29 mouse cellular contexts compared by ENCODE assay signal in genomic region chr15:30276691-30277090, GRCm38 (mm10).
DNase-seq lines count a peak whose midpoint lies in the region; ATAC-seq and TF ChIP-seq lines count a peak whose summit lies in the region.
"Had no signal": no experiment of that assay in that cellular context is flagged by ENCODE, and none has a peak within 500 bp of the region (broad histone marks: within the 10 kb centered on the region; RNA-seq: fewer than 3 reads in every experiment).

No protein-coding gene starts in this region.

- no peak overlapping the region for H3K27ac ChIP-seq in forebrain, postnatal 0 days (ENCODE audit: low read depth, low read length)
- H3K27ac ChIP-seq in forebrain, embryonic 14.5 days (ENCODE audit: low read depth, low read length): no peak overlapping the region
- H3K27ac ChIP-seq: forebrain, embryonic 15.5 days; hindbrain, embryonic 12.5 days; hindbrain, postnatal 0 days; liver, embryonic 14.5 days; midbrain, embryonic 12.5 days; neural tube, embryonic 12.5 days had no signal

- H3K4me3 ChIP-seq in forebrain, postnatal 0 days (ENCODE audit: low read depth, low read length): no peak overlapping the region
- H3K4me3 ChIP-seq in forebrain, embryonic 14.5 days (ENCODE audit: low read depth, low read length): no peak overlapping the region
- H3K4me3 ChIP-seq: forebrain, embryonic 15.5 days; hindbrain, embryonic 12.5 days; megakaryocyte, embryonic 14.5 days; midbrain, embryonic 12.5 days; myocyte; neural tube, embryonic 12.5 days had no signal

- CTCF ChIA-PET in Patski (lab: Charles Lee): interaction anchor here (0.9 kb wide), 1 partner anchor 72 kb away, joined by 3 read pairs; no protein-coding TSS in a partner anchor

- H3K4me2 ChIP-seq in forebrain, postnatal 0 days (ENCODE audit: low read depth): no peak overlapping the region
- H3K4me2 ChIP-seq in forebrain, embryonic 14.5 days (ENCODE audit: low read length): no peak overlapping the region
- H3K4me2 ChIP-seq: forebrain, embryonic 15.5 days; heart, embryonic 11.5 days; hindbrain, embryonic 12.5 days; midbrain, embryonic 12.5 days; neural tube, embryonic 12.5 days had no signal

- ATAC-seq in forebrain, postnatal 0 days: 0 out of 2 replicates have a peak, but pooled peaks have one; percentile 17
- ATAC-seq in forebrain, embryonic 14.5 days: no peak
- peak; percentile 62 for ATAC-seq in Patski
- ATAC-seq: forebrain, embryonic 15.5 days; hindbrain, postnatal 0 days; intestine, embryonic 16.5 days had no signal

- no peak for DNase-seq in forebrain, postnatal 0 days
- DNase-seq in forebrain, embryonic 14.5 days (ENCODE audit: low spot score): no peak
- peak; percentile 44 for DNase-seq in right cerebral cortex, adult 18-20 months
- DNase-seq in right cerebral cortex, postnatal 36 days (ENCODE audit: low spot score in 2 of 2): no peak
- DNase-seq in Patski (ENCODE audit: low read depth, low spot score): peak; percentile 65
- no peak for DNase-seq in yolk sac, embryonic 10.5 days (ENCODE audit: low spot score)
- DNase-seq in spleen, adult 12 weeks (ENCODE audit: low spot score): no peak
- DNase-seq: adrenal gland, postnatal 14 days; cerebellum, adult 18-20 months; cerebellum, postnatal 14 days; gastrocnemius, postnatal 25 days; heart, adult 18-20 months; heart, postnatal 36 days; kidney, adult 8-10 months; kidney, postnatal 10 days; liver; lung, adult 2 months; lung, postnatal 4 days; thymus, postnatal 14 days had no signal

- H3K9me3 ChIP-seq in forebrain, postnatal 0 days (ENCODE audit: low read length): no peaks in the 10 kb centered on the region
- no peaks in the 10 kb centered on the region for H3K9me3 ChIP-seq in forebrain, embryonic 14.5 days (replicated peaks; ENCODE audit: control insufficient read depth, low read length)
- H3K9me3 ChIP-seq: forebrain, embryonic 15.5 days; hindbrain, embryonic 12.5 days; midbrain, embryonic 12.5 days; neural tube, embryonic 12.5 days had no signal

- in situ Hi-C loops in Patski (cut with MboI; ENCODE audit: low pct_unique_long_range_greater_than_20kb): loop anchor here (25.0 kb wide), 1 partner anchor 986 kb away; no protein-coding TSS in a partner anchor

- no peaks in the 10 kb centered on the region for H3K27me3 ChIP-seq in forebrain, postnatal 0 days (ENCODE audit: insufficient read depth, low read length)
- no peaks in the 10 kb centered on the region for H3K27me3 ChIP-seq in forebrain, embryonic 14.5 days (replicated peaks; ENCODE audit: control insufficient read depth, insufficient read depth, low read length)
- no peaks in the 10 kb centered on the region for H3K27me3 ChIP-seq in Patski
- H3K27me3 ChIP-seq: forebrain, embryonic 15.5 days; hindbrain, embryonic 12.5 days; megakaryocyte, embryonic 14.5 days; midbrain, embryonic 12.5 days; neural tube, embryonic 12.5 days had no signal

- H3K9ac ChIP-seq in forebrain, postnatal 0 days: no peak overlapping the region
- no peak overlapping the region for H3K9ac ChIP-seq in forebrain, embryonic 14.5 days (ENCODE audit: low read length)
- H3K9ac ChIP-seq: forebrain, embryonic 15.5 days; hindbrain, embryonic 12.5 days; liver, embryonic 14.5 days; midbrain, embryonic 12.5 days; neural tube, embryonic 12.5 days had no signal

- H3K4me1 ChIP-seq in forebrain, postnatal 0 days (ENCODE audit: insufficient read depth): peaks cover 6% of the 10 kb centered on the region; the same call in 1 of the 2 replicates
- H3K4me1 ChIP-seq in forebrain, embryonic 14.5 days (ENCODE audit: control insufficient read depth, insufficient read depth, low read length): peaks cover 13% of the 10 kb centered on the region
- H3K4me1 ChIP-seq: hindbrain, embryonic 12.5 days; megakaryocyte, embryonic 14.5 days; neural tube, embryonic 12.5 days had no signal

- no peak for TF ChIP-seq CTCF in forebrain, postnatal 0 days (IDR thresholded peaks at IDR 0.05; ENCODE audit: low read depth)
- TF ChIP-seq CTCF in Patski (IDR thresholded peaks at IDR 0.05): no peak

- WGBS in forebrain, postnatal 0 days: 59% methylated on average over 4 of the region's 4 CpGs
- WGBS in forebrain, embryonic 14.5 days: 66% methylated on average over 4 of the region's 4 CpGs

- POLR2A ChIA-PET in Patski (lab: Charles Lee): no interaction called here

- H3K36me3 ChIP-seq in forebrain, postnatal 0 days (ENCODE audit: insufficient read depth): no peaks in the 10 kb centered on the region
- H3K36me3 ChIP-seq in forebrain, embryonic 14.5 days (ENCODE audit: control insufficient read depth, insufficient read depth, low read length): no peaks in the 10 kb centered on the region
- H3K36me3 ChIP-seq: forebrain, embryonic 15.5 days; hindbrain, embryonic 12.5 days; midbrain, embryonic 12.5 days; neural tube, embryonic 12.5 days had no signal

Comparison
In these comparisons a context has a peak if more than half of its experiments do, and no peak if none do; other contexts are left out.
1. DNase-seq: peak in right cerebral cortex, adult 18-20 months (single experiment) and Patski (single experiment); none in forebrain, postnatal 0 days (single experiment), forebrain, embryonic 14.5 days (single experiment), right cerebral cortex, postnatal 36 days (0 of 2), yolk sac, embryonic 10.5 days (single experiment) and spleen, adult 12 weeks (single experiment).